Mouse (Mus musculus): ENCODE measurements around the gene Pigq. TPM values are rescaled to one million over a fixed set of nuclear protein-coding genes. Genes with fewer than 3 reads are reported as not detected.
A peak's percentile ranks its signal among the peaks of the same experiment; 100 is the strongest.

Gene Pigq
- polyA plus RNA-seq, 1 experiment, result not detected

- no peak overlapping the region for H3K4me3 ChIP-seq (ENCODE audit: insufficient read depth, low read depth, low read length)
- 81% methylated on average over 3 of the region's 3 CpGs for WGBS
- 0 out of 2 replicates have a peak, but pooled peaks cover 6% of the 10 kb centered on the region for H3K4me1 ChIP-seq (ENCODE audit: control insufficient read depth, insufficient read depth, low read length)
- TF ChIP-seq CTCF (IDR thresholded peaks at IDR 0.05; ENCODE audit: insufficient read depth, low read depth, low read length), result no peak
- TF ChIP-seq POLR2A (IDR thresholded peaks at IDR 0.05; ENCODE audit: insufficient read depth, low read depth, low read length), result no peak
- H3K27ac ChIP-seq (ENCODE audit: insufficient read depth, low read depth, low read length), result no peak overlapping the region
Measured at GRCm38 (mm10) chr17:25903061-25903460, 41.7 kb downstream of the Pigq start.

- TF ChIP-seq POLR2A (IDR thresholded peaks at IDR 0.05; ENCODE audit: insufficient read depth, low read depth, low read length), result no peak
- no peak for TF ChIP-seq CTCF (IDR thresholded peaks at IDR 0.05; ENCODE audit: insufficient read depth, low read depth, low read length)
- WGBS, result 91% methylated on average over 1 of the region's 1 CpGs
Measured at GRCm38 (mm10) chr17:25900193-25900592, 44.5 kb downstream of the Pigq start.

GRCm38 (mm10) chr17:25895891-25896290 is 48.8 kb downstream of the Pigq start:
- Histone ChIP-seq H3K4me3 (ENCODE audit: insufficient read depth, low read depth, low read length) (no peak overlapping the region), H3K27ac (ENCODE audit: insufficient read depth, low read depth, low read length) (no peak overlapping the region), H3K4me1 (ENCODE audit: control insufficient read depth, insufficient read depth, low read length) (peaks cover 12% of the 10 kb centered on the region; the same call in 1 of the 2 replicates)
- TF ChIP-seq CTCF (IDR thresholded peaks at IDR 0.05; ENCODE audit: insufficient read depth, low read depth, low read length) (no peak), POLR2A (IDR thresholded peaks at IDR 0.05; ENCODE audit: insufficient read depth, low read depth, low read length) (no peak)
- 66% methylated on average over 12 of the region's 12 CpGs for WGBS

More at GRCm38 (mm10) chr17:25900193-25900592, 44.5 kb downstream of the Pigq start:
- no peak overlapping the region for H3K4me3 ChIP-seq (ENCODE audit: insufficient read depth, low read depth, low read length)
- H3K27ac ChIP-seq (ENCODE audit: insufficient read depth, low read depth, low read length), result no peak overlapping the region
- peaks cover 9% of the 10 kb centered on the region; the same call in 1 of the 2 replicates for H3K4me1 ChIP-seq (ENCODE audit: control insufficient read depth, insufficient read depth, low read length)

- 49% methylated on average over 2 of the region's 2 CpGs for WGBS
Measured at GRCm38 (mm10) chr17:25895415-25895814, 49.3 kb downstream of the Pigq start.

DNA sequence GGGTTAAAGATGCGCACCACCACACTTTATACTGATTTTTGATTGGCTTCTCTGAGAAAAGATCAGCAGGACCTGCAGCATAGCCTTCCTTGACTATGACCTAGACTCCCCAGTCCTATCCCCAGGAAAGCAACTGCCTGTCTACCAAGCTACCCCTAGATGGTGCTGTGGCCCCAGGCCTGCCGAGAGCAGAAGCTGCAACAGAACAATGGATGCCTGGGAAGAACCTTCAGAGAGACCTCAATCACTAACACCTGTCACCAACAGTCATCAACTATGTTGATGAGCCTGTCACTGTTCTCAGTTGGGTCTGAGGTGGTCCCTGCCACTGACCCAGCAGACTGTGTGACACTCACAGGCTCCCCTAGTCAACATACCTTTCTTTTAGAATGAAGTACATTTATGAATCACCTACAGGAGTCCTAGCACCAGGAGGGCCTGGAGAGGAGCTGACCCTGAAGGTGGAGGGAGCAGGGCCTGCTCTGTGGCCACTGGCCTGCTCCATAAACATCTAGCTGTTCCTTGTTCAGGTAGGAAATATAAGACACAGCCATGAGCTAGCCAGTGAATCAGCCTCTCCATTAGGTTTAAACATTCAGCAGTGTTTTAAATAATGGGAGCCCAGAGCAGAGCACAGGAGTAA is 50.6 kb downstream of the Pigq start:
- peak; percentile 64 for TF ChIP-seq CTCF (IDR thresholded peaks at IDR 0.05; ENCODE audit: insufficient read depth, low read depth, low read length)
- no peak for TF ChIP-seq POLR2A (IDR thresholded peaks at IDR 0.05; ENCODE audit: insufficient read depth, low read depth, low read length)
- WGBS, result 35% methylated on average over 2 of the region's 2 CpGs
- no peak overlapping the region for H3K27ac ChIP-seq (ENCODE audit: insufficient read depth, low read depth, low read length)
- H3K4me3 ChIP-seq (ENCODE audit: insufficient read depth, low read depth, low read length), result no peak overlapping the region
- peaks cover 12% of the 10 kb centered on the region; the same call in 1 of the 2 replicates for H3K4me1 ChIP-seq (ENCODE audit: control insufficient read depth, insufficient read depth, low read length)

More at GRCm38 (mm10) chr17:25895415-25895814, 49.3 kb downstream of the Pigq start:
- Histone ChIP-seq H3K27ac (ENCODE audit: insufficient read depth, low read depth, low read length) (no peak overlapping the region), H3K4me1 (ENCODE audit: control insufficient read depth, insufficient read depth, low read length) (peaks cover 12% of the 10 kb centered on the region; the same call in 1 of the 2 replicates), H3K4me3 (ENCODE audit: insufficient read depth, low read depth, low read length) (no peak overlapping the region)
- no peak for TF ChIP-seq CTCF (IDR thresholded peaks at IDR 0.05; ENCODE audit: insufficient read depth, low read depth, low read length)
- no peak for TF ChIP-seq POLR2A (IDR thresholded peaks at IDR 0.05; ENCODE audit: insufficient read depth, low read depth, low read length)

DNA sequence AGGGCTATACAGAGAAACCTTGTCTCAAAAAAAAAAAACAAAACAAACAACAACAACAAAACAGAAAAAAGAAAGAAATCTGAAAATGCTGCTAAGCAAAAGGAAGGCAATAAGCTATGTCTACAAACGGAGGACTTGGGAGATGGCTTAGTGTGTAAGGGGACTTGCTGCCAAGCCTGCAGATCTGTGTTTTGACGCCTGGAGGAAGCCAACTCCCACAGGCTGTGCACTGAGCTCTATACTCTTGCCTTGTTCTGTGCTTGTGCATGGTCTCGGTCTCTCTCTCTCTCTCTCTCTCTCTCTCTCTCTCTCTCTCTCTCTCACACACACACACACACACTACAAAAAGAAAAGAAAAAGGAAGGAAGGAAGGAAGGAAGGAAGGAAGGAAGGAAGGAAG is 55.9 kb downstream of the Pigq start:
- H3K4me3 ChIP-seq (ENCODE audit: insufficient read depth, low read depth, low read length), result no peak overlapping the region
- no peak overlapping the region for H3K27ac ChIP-seq (ENCODE audit: insufficient read depth, low read depth, low read length)
- H3K4me1 ChIP-seq (ENCODE audit: control insufficient read depth, insufficient read depth, low read length), result 0 out of 2 replicates have a peak, but pooled peaks cover 2% of the 10 kb centered on the region
- WGBS, result 51% methylated on average over 3 of the region's 3 CpGs
- TF ChIP-seq CTCF (IDR thresholded peaks at IDR 0.05; ENCODE audit: insufficient read depth, low read depth, low read length) (no peak), POLR2A (IDR thresholded peaks at IDR 0.05; ENCODE audit: insufficient read depth, low read depth, low read length) (no peak)

DNA sequence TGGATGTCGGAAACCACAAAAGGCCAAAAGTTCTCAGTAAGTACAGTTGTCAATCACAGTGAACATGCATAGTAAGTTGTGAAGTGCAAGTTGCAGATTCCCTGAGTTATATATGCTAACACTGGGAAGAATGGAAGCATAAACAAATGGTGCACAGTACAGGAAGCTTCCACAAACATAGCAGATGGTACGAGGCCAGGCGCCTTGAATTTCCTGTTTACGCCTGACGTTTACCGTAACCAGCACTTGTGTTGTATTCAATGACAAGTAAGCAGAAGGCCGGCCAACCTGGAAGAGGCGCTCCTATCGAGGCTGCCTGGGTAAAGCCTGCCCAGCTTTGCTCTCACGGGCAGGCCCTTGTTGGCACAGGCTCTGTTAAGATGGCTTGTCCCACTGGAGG is 57.3 kb downstream of the Pigq start:
- 79% methylated on average over 10 of the region's 10 CpGs for WGBS
- TF ChIP-seq CTCF (IDR thresholded peaks at IDR 0.05; ENCODE audit: insufficient read depth, low read depth, low read length) (no peak), POLR2A (IDR thresholded peaks at IDR 0.05; ENCODE audit: insufficient read depth, low read depth, low read length) (no peak)

DNA sequence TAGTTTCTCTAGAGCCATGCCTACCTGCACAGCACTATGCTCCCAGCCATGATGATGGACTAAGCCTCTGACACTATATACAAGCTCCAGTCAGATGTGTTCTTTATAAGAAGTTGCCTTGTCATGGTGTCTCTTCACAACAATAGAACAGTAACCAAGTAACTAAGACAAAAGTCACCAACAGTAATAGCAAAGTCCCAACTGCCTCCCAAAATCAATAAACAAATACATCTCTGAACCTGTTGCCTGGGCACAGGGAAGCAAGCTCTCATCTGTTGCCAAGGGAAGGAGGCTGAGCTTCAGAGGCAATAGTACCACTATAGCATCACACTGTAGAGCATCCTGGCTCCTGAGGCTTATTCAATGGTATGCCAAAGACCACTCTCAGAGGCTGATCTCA is 57.9 kb downstream of the Pigq start:
- Histone ChIP-seq H3K27ac (ENCODE audit: insufficient read depth, low read depth, low read length) (no peak overlapping the region), H3K4me3 (ENCODE audit: insufficient read depth, low read depth, low read length) (no peak overlapping the region), H3K4me1 (ENCODE audit: control insufficient read depth, insufficient read depth, low read length) (0 out of 2 replicates have a peak, but pooled peaks cover 2% of the 10 kb centered on the region)
- no peak for TF ChIP-seq CTCF (IDR thresholded peaks at IDR 0.05; ENCODE audit: insufficient read depth, low read depth, low read length)
- TF ChIP-seq POLR2A (IDR thresholded peaks at IDR 0.05; ENCODE audit: insufficient read depth, low read depth, low read length), result no peak

More for the DNA sequence above, 57.3 kb downstream of the Pigq start:
- no peak overlapping the region for H3K4me3 ChIP-seq (ENCODE audit: insufficient read depth, low read depth, low read length)
- 0 out of 2 replicates have a peak, but pooled peaks cover 2% of the 10 kb centered on the region for H3K4me1 ChIP-seq (ENCODE audit: control insufficient read depth, insufficient read depth, low read length)
- no peak overlapping the region for H3K27ac ChIP-seq (ENCODE audit: insufficient read depth, low read depth, low read length)

DNA sequence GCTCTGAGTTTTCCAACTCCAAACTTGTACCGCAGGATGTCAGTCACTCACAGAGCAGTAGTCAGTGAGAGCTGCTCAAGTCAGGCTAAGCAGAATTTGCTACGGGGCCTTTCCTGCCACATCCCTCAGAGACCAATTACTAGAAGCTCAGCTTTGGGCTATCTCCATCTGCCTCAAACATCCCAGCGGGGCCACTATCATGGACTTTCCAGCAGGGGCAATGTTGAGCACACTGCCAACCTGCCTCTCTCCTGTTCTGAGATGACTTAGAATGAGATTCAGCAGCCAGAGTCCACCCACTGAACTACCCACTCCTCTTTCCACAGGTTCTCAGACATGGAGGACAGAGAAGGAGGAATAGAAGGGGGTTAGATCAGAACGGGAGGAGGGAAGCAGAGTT is 59.1 kb downstream of the Pigq start:
- 67% methylated on average over 4 of the region's 4 CpGs for WGBS
- H3K4me3 ChIP-seq (ENCODE audit: insufficient read depth, low read depth, low read length), result no peak overlapping the region
- TF ChIP-seq CTCF (IDR thresholded peaks at IDR 0.05; ENCODE audit: insufficient read depth, low read depth, low read length), result no peak
- TF ChIP-seq POLR2A (IDR thresholded peaks at IDR 0.05; ENCODE audit: insufficient read depth, low read depth, low read length), result no peak
- 0 out of 2 replicates have a peak, but pooled peaks cover 2% of the 10 kb centered on the region for H3K4me1 ChIP-seq (ENCODE audit: control insufficient read depth, insufficient read depth, low read length)
- H3K27ac ChIP-seq (ENCODE audit: insufficient read depth, low read depth, low read length), result no peak overlapping the region
